Mouse (Mus musculus) cerebellum, postnatal 14 days (tissue): Measurements from ENCODE around the gene Cdh4.

ENCODE experiments used
- DNase-seq, 2 experiments: peaks; one replicate each; pipeline ENCODE4 v3.0.0; 2021; ENCODE audit warnings: mixed read lengths in 2 of 2

Gene Cdh4

DNA sequence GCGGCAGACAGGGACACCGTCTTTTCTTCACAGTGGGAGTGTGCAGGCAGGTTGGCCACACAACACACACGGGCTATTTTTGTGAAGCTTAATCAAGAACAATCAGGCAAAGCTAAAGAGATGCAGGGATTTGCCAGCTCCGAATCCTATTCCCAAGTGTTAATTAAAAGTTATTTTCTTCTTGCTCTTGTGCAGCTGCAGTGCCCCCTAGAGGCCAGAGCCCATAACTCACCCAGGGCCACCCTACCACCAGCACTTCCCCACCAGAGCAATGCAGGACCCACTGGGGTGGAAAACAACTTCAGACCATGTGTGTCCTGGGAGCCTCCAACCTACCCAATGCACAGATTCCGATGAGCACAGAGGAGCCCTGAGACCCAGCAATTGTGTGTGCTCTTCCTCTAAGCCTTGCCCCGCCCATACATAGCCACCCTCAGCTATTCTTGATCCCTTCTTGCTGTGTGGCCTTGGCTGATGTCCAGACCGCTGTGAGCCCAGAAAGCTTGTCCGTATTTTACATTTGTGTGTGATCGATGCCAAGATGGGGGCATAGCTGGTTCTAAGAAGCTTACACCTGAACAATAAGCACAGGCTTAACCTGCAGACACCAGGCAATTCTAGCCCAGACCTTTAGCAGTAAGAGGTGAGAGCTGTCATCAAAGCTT is 435.5 kb downstream of the Cdh4 start:
- peak; percentile 67 to 77 for DNase-seq

DNA sequence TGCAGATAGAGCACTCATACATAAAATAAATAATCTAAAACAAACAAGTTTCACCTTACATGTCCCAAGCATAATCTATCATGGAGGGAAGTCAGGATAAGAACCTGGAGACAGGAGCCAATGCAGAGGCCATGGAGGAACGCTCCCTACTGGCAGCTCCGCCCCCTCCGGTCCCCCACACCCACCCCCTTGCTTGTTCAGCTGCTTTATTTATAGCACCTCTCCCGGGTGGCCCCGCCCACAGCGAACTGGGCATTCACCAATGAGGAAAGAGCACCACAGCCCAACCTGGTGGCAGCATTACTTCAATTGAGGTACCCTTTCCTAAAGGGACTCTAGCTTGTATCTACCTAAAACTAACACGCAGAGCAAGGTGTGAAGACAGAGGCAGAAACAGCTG is 442.3 kb downstream of the Cdh4 start:
- DNase-seq = no peak

DNA sequence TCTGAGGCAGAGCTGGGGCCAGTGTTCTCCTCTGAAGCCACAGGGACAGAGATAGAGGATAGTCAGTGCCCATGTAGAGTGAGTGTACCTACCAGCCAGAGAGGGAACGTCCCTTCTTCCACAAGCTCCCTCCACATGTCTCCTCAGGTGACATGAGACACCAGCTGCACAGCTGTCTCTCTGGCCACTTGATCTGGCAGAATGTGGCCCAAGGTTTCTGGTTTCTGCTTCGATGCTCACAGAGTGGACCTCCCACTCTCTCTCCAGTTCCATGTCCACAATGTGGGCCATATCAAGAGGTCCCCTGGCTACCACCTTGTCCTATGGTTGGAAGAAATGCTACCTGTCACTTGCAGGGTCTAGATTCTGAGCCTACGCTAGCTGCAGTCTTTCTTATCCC is 448.8 kb downstream of the Cdh4 start:
- no peak for DNase-seq

DNA sequence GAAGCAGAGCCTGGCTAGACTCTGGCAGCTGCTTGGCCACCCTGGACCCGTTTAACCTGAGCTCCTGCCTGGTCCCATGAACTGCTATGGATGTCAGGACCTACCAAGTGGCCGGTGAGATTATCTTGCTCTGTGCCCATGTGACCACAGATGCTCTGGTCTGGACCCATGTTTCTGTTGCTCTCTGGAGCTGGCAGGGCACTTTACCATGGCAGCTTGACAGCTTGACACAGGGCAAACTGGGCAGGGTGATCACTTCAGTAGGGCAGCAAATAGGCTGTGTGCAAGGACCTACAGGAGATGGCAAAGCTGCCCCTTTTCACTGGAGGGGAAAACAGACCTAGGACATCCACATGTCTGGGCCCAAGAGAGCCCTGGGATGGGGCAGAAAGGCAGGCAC is 454.7 kb downstream of the Cdh4 start:
- peak; percentile 27 to 52 for DNase-seq

DNA sequence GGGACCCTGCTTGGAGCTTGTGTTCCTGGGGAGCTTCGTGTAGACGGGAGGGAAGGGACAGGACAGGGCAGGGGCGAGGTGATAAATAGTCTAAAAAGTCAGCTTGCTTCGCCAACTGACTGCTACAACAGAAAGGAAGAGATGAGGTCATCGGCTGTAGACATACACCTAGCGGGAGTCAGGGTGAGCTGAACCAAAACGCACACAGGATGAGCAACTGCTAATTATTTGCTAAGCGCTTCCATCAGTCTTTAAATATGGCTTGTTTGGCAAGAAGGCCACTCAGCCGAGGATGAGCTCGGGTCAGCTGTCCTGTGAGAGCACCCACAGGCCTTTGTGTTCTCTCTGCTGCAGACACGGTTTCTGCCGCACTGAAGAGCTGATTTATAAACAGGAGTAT is 470.7 kb downstream of the Cdh4 start:
- no peak for DNase-seq

DNA sequence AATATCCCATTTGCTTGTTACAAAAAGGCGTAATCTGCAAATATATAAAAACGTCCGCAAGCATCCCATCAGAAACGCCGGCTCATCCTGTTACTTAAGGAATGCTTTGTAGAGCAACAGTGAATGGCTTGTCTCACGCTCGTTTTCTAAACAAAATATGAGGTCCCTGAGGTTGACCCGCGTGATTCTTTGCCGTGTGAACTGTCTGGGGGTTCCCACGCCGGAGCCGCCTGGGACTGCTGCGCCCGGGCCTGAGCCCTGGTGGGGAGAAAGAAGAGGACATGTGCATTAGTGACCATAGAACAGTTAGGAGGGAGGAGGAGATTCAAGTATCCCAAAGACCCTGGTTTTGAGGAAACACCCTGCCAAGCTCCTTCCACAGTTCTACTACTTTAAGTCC is 471.1 kb downstream of the Cdh4 start:
- DNase-seq = no peak

DNA sequence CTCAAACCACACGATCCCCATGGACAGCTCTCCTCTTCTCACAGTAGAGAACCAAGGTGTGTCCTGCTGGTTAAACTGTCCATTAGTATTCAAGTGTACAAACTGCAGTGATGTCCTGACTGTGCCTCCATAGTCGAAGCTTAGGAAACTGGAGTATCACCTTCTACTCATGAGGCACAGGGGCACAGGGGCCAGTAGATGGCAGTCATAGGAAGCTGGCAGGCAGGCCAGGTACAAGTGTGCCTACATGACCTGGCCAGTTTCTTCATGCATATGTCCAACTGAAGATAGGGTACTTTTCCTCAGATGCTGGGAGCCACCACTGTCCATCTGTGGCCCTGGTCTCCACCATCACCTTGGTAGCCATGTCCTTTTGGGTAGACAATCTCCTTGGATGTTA is 472.0 kb downstream of the Cdh4 start:
- DNase-seq = peak; percentile 41 to 61

DNA sequence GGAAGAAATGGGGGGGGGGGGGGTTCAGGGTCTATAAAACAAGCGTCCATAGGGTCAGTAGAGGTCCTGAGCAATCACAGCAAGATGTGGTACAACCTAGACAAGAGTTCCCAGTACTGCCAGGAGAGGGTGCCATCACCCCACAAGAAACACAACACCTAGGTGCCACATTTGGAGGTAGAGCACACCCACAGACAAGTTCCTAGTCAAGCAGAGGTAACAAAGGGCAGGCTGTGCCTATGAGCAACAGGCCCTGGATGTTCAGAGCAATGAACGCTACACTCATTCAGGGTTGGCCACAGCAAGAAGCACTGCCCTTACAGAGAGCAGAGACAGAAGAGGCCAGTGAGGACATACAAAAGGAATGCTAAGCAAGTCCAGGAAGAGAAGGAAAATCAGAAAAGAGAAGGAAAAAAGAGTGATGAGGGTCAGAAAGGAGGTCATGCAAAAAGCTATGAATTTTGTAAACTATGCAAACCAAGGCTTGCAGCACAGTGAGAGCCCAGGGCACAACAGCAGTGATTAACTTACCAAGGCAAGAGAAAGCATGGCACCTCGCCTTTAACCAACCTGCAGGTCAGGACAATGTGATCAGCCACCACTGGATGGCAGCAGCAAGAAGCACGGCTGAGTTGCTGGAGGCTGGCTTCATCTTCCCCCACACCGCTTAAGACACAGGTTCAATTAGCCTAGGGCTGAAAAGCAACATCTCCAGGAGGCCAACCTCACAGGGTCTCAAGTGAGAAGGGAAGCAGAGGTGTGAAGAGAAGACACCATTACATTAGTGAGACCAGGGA is 474.8 kb downstream of the Cdh4 start:
- peak; percentile 82 to 86 for DNase-seq

DNA sequence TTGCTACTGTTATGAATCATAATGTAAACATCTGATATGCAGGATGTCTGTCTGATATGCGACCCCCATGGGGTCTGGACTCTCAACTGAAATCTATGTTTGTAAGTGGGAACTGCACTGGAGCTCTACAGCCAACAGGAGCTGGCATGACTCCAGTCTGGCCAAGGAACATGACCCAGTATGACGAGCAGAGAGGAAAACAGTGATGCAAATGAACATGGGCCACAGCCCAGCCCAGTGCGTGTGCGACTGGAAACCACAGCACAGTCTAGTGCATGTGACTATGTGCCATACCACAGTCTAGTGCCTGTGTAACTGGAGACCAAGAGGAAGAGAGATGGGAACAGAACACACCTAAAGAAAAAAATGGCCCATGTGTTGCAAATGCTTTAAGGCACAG is 477.8 kb downstream of the Cdh4 start:
- peak; percentile 52 to 53 for DNase-seq

DNA sequence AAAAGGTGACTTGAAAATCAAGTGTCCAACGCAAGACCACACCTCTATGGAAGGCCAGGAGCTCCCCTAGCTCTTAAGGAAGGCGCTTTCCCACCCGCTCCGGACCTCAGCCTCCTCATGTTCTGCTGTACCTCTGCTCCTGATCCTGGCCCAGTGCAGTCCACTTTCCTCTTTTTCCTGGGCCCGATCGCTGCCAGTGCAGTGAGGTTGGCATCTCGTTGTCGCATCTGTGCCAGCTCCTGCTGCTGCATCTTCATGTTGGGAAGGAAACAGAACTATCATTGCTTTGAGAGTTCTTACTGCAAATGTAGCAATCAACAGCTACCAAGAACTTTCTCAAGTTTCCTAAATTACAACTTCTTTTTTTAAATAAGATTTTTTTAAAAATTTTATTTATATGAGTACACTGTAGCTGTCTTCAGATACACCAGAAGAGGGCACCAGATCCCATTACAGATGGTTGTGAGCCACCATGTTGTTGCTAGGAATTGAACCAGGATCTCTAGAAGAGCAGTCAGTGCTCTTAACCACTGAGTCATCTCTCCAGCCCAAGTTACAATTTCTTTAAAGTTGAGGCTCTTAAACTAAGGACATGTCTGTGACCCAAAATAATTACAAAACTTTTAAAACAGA is 478.9 kb downstream of the Cdh4 start:
- DNase-seq = peak; percentile 61 to 78

DNA sequence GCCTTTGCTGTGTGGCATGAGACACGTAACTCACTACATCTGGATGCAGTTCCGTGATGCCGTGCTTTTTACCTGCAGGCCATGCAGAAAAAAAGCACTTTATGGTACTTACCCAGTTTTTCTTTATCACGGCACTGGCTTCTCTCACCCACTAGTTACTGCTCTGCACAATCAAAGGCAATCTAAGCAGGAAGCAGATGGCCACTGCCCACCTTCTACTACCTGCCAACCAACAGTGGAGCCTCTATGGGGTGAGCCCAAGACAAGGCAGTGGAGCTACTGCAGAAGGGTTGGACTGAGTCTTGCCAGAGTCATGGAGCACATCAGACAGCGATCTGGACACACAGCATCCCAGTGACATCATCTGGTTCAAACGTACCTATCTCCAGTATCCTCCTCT is 481.8 kb downstream of the Cdh4 start:
- no peak for DNase-seq

DNA sequence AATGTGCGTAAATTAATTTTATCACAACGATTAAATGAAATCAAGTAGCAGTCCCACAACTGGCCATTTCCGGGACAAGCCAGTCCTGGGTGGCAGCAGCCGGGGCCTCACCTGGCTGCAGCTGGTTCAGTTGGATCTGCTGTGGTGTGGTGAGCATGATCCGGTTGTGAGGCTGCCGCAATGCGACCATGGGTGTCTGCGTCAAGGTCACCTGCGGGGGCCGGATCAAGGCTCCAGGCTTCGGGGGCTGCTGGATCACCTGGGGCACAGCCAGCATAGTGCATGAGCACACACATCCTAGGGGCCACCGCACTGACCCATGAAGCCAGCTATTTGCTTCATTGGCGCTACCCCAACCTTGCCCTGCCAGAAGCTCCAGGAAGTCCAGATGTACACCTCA is 486.9 kb downstream of the Cdh4 start:
- no peak for DNase-seq

DNA sequence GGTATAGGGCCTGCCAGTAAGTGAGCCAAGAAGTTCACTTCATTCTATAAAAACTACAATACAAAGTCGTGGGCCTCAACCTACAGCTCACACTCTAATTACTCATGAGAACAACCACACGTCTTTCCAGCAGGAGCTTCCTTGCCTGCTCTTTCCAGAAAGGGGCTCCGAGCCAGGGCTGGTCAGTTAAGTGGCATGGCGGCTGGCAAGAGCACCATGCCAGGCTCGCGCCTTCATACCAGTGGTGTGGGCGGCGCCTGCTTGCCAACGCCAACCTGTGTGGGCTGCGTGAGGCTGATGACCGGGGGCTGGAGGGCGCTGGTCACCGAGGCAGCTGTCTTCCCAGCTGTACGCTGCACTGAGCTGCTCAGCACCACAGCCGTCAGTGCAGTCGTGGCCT is 489.5 kb downstream of the Cdh4 start:
- DNase-seq = peak; percentile 42 to 49

DNA sequence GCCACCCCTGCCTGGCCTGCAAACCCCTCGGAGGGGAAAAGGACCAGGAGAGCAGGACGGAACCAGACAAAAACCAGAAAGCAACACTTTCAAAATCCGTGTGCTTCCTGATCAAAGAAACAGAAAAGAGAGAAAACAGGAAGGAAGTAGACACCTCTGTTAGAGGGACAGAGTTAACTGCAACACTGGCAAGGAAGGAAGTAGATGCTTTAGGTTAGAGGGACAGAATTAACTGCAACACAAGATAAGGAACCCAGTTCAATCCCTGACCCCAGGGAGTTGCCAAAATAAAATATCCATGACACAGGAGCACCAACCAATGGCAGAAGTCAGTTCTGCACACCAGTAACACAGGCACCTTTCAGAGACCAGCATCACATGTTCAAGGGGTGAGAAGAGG is 491.9 kb downstream of the Cdh4 start:
- DNase-seq = no peak

DNA sequence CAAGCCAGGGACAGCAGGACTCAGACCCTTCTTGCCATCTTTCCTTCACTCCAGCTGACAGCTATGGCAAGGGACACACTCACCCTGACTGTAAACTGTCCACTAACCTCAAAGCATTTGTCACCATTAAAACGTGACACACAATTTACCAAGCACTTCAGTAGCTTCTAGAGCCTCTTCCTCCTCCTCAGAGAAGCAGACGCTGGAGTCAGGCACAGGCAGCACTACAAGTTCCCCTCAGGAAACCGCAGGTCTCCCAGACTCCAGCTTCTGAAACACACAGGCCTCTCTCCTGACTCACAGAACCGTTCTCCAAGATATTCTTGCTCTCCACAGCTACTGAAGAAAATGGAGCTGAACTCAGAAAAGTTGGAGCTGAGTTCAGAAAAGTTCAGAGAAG is 494.9 kb downstream of the Cdh4 start:
- DNase-seq = no peak

DNA sequence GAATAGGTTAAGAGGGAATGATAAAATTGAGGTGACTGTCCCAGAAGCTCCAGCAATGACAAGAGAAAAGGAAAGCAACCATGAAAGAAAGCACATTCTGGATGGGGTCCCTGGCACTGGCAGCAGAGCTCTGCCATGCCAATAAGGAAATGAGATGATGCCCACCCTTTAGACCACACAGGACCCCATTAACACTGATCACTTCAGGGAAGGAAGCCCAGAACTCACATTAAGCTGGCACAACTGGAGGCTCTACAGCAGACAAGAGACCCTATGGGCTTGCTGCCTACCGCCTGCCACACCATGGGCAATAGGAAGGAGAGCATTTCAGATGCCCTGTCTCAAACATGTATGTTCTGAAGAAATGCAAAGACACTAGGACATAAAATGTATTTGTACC is 499.5 kb downstream of the Cdh4 start:
- peak; percentile 40 to 45 for DNase-seq

DNA sequence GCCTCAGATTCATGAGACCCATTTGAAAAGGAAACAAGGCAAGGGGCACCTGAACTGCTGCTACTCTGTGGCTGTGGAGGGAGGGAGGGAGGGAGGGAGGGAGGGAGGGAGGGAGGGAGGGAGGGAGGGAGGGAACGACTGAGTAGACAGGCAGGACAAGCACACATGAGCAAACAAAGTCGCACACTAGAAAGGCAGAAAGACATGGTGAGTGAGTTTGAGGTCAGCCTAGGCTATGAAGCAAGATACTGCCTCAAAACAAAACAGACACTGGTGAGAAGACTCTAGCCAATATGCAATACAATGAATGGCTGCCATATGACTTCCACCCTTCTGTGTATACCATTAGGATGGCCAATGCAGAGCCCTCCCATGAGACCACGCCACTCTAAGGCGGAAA is 502.8 kb downstream of the Cdh4 start:
- no peak for DNase-seq

DNA sequence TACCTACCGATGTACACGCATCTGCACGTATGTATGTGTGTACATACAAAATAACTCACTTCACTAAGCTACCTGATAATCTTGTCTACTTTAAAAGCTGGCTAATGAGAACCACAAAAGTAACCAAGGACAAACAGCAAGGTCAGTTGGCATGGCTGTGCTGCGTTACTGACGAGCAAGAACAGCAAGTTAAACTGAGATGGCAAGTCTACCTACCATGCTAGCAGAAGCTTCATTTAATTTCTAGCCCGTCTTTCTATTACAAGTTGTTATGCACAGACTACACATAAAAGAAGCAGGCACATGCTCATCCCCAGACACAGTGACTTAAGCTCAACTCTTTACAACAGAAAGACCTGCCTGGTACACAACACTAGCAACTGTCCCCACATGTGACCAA is 504.3 kb downstream of the Cdh4 start:
- no peak for DNase-seq

DNA sequence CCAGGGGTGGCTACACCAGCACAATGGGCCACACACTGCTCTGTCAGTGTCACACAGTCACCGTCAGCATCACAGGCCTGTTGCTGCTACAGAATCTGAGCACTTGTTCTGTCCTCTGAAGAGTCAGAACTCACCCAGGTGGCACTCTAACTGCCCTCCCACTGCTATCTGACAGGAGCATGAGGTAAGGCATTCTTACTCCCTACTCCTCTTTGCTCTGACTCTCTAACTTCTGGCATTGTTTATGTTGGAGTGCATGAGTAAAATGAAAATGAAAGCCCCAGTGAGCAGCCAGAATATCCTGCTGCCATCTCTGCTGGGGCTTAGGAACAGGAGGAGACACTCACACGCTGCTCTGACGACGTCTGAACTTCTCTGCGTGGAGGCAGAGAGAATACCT is 505.4 kb downstream of the Cdh4 start:
- no peak for DNase-seq

DNA sequence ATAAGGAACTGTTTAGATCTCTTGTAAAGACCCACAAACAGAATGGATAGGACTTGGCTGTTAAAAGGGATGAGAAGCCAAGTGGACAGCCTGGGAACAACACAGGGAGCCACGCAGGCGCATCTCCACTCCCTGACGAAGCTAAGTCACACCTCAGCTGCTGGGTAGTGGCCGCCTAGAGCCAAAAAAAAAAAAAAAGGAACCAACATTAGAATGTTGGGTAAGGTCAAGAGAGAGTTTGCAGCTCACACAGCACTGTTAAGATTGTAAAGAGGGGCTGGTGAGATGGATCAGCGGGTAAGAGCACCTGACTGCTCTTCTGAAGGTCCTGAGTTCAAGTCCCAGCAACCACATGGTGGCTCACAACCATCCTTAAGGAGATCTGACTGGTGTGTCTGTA is 506.6 kb downstream of the Cdh4 start:
- peak; percentile 26 to 46 for DNase-seq
